Comparison of ENCODE assay signal across 8 mouse cellular contexts in the genomic region with DNA sequence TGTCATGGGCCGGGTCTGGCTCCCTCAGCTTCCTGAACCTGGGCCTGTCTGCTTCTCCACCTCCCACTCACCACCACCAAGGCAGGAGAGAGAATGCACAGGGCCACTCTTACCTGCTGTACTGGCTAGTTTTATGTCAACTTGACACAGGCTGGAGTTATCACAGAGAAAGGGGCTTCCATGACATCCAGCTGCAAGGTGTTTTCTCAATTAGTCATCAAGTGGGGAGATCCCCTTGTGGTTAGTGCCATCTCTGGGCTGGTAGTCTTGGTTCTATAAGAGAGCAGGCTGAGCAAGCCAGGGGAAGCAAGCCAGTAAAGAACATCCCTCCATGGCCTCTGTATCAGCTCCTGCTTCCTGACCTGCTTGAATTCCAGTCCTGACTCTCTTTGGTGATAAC.
DNase-seq lines count a peak whose midpoint lies in the region; ATAC-seq and TF ChIP-seq lines count a peak whose summit lies in the region.
"Not testable (repeated sequence)": the region's sequence is repeated elsewhere in the genome, so short reads cannot be mapped to it uniquely, and the experiment has no call there.

No protein-coding gene starts in this region.

- not testable (repeated sequence) for H3K9ac ChIP-seq in forebrain, postnatal 0 days; heart, embryonic 15.5 days; hindbrain, embryonic 14.5 days; kidney, postnatal 0 days (ENCODE audit: low read depth, low read length)

- not testable (repeated sequence) for H3K4me2 ChIP-seq in forebrain, postnatal 0 days (ENCODE audit: low read depth); heart, embryonic 15.5 days; hindbrain, embryonic 14.5 days (replicated peaks); kidney, postnatal 0 days (ENCODE audit: low read length)

- peak; percentile 52 for DNase-seq in 3T3-L1 (ENCODE audit: low read depth, low spot score)
- peak; percentile 42 for DNase-seq in CD4-positive, CD25-positive, alpha-beta regulatory T cell, adult 2 months (ENCODE audit: low read depth, low spot score)
- DNase-seq in forebrain, postnatal 0 days; heart, embryonic 10.5 days (ENCODE audit: low spot score); hindbrain, embryonic 14.5 days (ENCODE audit: low spot score); kidney, postnatal 0 days (ENCODE audit: low spot score): not testable (repeated sequence)

- not testable (repeated sequence) for H3K9me3 ChIP-seq in forebrain, postnatal 0 days (ENCODE audit: low read length); heart, embryonic 10.5 days; heart, embryonic 15.5 days (replicated peaks); hindbrain, embryonic 14.5 days (ENCODE audit: control insufficient read depth, low read length); kidney, postnatal 0 days (replicated peaks; ENCODE audit: low read length)

- peaks cover 19% of the 10 kb centered on the region for H3K4me1 ChIP-seq in forebrain, postnatal 0 days (ENCODE audit: insufficient read depth)
- H3K4me1 ChIP-seq in heart, embryonic 10.5 days: peaks cover 48% of the 10 kb centered on the region
- peaks cover 43% of the 10 kb centered on the region for H3K4me1 ChIP-seq in heart, embryonic 15.5 days (replicated peaks)
- peaks cover 43% of the 10 kb centered on the region for H3K4me1 ChIP-seq in hindbrain, embryonic 14.5 days (replicated peaks; ENCODE audit: control insufficient read depth, insufficient read depth, low read length)
- H3K4me1 ChIP-seq in kidney, postnatal 0 days (replicated peaks; ENCODE audit: insufficient read depth, low read length): peaks cover 26% of the 10 kb centered on the region; the same call in 1 of the 2 replicates

- H3K36me3 ChIP-seq in forebrain, postnatal 0 days (ENCODE audit: insufficient read depth); heart, embryonic 10.5 days; heart, embryonic 15.5 days; hindbrain, embryonic 14.5 days (replicated peaks; ENCODE audit: control insufficient read depth, insufficient read depth); kidney, postnatal 0 days (ENCODE audit: insufficient read depth, low read length): not testable (repeated sequence)

- ATAC-seq in activated CD4-positive, CD25-positive, alpha-beta regulatory T cell, adult 4 months: peak; percentile 53
- not testable (repeated sequence) for ATAC-seq in forebrain, postnatal 0 days; heart, embryonic 15.5 days (replicated peaks; ENCODE audit: insufficient number of reproducible peaks, insufficient read depth, low FRiP score, low read depth); hindbrain, embryonic 14.5 days (ENCODE audit: low FRiP score); kidney, postnatal 0 days (replicated peaks; ENCODE audit: low FRiP score, low read depth)

- 0 out of 2 replicates have a peak overlapping the region, but pooled peaks have one; percentile 5 for H3K27ac ChIP-seq in forebrain, postnatal 0 days (ENCODE audit: low read depth, low read length)
- H3K27ac ChIP-seq in heart, embryonic 10.5 days: peak overlapping the region; percentile 76; the same call in 1 of the 2 replicates
- H3K27ac ChIP-seq in heart, embryonic 15.5 days: 0 out of 2 replicates have a peak overlapping the region, but pooled peaks have one; percentile 23
- H3K27ac ChIP-seq in hindbrain, embryonic 14.5 days: peak overlapping the region; percentile 33; the same call in 1 of the 2 replicates
- H3K27ac ChIP-seq in kidney, postnatal 0 days: peak overlapping the region; percentile 84; the same call in 1 of the 2 replicates

- 93% methylated on average over 1 of the region's 1 CpGs for WGBS in forebrain, postnatal 0 days
- WGBS in heart, embryonic 10.5 days: 50% methylated on average over 1 of the region's 1 CpGs
- WGBS in heart, embryonic 15.5 days: 71% methylated on average over 1 of the region's 1 CpGs
- 94% methylated on average over 1 of the region's 1 CpGs for whole genome bisulfite sequencing in hindbrain, embryonic 14.5 days
- WGBS in kidney, postnatal 0 days: 82% methylated on average over 1 of the region's 1 CpGs

- TF ChIP-seq CTCF in forebrain, postnatal 0 days (IDR thresholded peaks at IDR 0.05; ENCODE audit: low read depth); kidney, postnatal 0 days (IDR thresholded peaks at IDR 0.05; ENCODE audit: low read depth): not testable (repeated sequence)

- H3K4me3 ChIP-seq in forebrain, postnatal 0 days (ENCODE audit: low read depth, low read length); heart, embryonic 10.5 days; heart, embryonic 15.5 days; hindbrain, embryonic 14.5 days (replicated peaks; ENCODE audit: low read length); kidney, postnatal 0 days (replicated peaks; ENCODE audit: low read depth, low read length): not testable (repeated sequence)

- not testable (repeated sequence) for H3K27me3 ChIP-seq in forebrain, postnatal 0 days (ENCODE audit: insufficient read depth, low read length); heart, embryonic 15.5 days; hindbrain, embryonic 14.5 days (ENCODE audit: control insufficient read depth, insufficient read depth, low read length); kidney, postnatal 0 days (ENCODE audit: insufficient read depth, low read length)
- H3K27me3 ChIP-seq in heart, embryonic 10.5 days (ENCODE audit: insufficient read depth, poor library complexity, severe bottlenecking): peaks cover 20% of the 10 kb centered on the region

Comparison
In these comparisons a context has a peak if more than half of its experiments do, and no peak if none do; other contexts are left out.
1. H3K27ac ChIP-seq: peak in every context shown above with its lines; median percentile 84 in kidney, postnatal 0 days; 76 in heart, embryonic 10.5 days; 33 in hindbrain, embryonic 14.5 days; 23 in heart, embryonic 15.5 days; 5 in forebrain, postnatal 0 days.